Mouse (Mus musculus): Measurements from ENCODE around the gene Ptprr. TPM values are rescaled to one million over a fixed set of nuclear protein-coding genes. Genes with fewer than 3 reads are reported as not detected.

The Ptprr gene
- polyA plus RNA-seq, 1 experiment from 2014 or later = 0.47 TPM

DNA sequence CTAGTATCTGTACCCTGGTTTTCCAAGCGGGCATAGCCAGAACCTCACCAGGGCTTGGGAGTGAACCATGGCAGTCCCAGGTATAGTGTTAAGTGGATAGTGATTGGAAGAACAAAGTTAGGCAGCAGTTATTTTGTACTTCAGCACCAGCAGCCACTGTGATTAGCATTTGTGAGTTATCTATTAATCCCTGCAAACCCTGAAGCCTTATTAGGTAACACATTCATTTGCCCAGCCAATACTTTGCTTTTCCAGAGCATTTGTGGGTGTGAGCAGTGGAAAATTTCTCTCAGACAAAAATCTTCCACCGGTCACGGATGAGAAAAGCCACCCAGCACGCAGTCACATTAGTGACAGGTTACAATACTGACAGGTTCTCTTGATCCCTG, 249.4 kb downstream of the Ptprr start:
- H3K9me3 ChIP-seq = no peaks in the 10 kb centered on the region
- peak overlapping the region; percentile 20; the same call in 1 of the 2 replicates for H3K4me2 ChIP-seq
- no peak for ATAC-seq (ENCODE audit: extremely low read depth, insufficient number of reproducible peaks, low FRiP score, low TSS enrichment)
- H3K27me3 ChIP-seq (replicated peaks) = no peaks in the 10 kb centered on the region
- H3K9ac ChIP-seq = no peak overlapping the region
- H3K4me1 ChIP-seq = peaks cover 52% of the 10 kb centered on the region
- no peaks in the 10 kb centered on the region for H3K36me3 ChIP-seq
- H3K4me3 ChIP-seq = no peak overlapping the region
- peak overlapping the region; percentile 79 for H3K27ac ChIP-seq (replicated peaks)
- 19% methylated on average over 4 of the region's 4 CpGs for WGBS

DNA sequence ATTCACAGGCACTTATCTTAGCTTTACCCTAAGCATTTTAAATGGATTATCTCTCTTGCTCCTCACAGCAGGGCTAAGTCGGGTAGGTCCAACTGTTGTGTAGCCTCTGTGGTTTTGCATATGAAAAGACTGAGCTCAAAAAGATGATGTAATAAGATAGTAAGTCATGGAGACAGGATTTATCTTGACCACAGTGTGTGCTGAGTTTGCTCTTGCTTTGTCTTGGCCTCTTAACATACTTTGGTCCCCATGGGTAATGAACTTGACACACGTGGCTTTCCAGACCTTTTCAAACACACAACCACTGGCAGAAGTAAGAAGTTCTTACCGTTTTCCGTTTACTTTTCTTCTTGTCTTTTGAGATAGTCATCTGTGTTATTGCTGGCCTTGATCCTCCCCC, 250.3 kb downstream of the Ptprr start:
- no peaks in the 10 kb centered on the region for H3K36me3 ChIP-seq
- no peak for ATAC-seq (ENCODE audit: extremely low read depth, insufficient number of reproducible peaks, low FRiP score, low TSS enrichment)
- no peak overlapping the region for H3K27ac ChIP-seq (replicated peaks)
- 61% methylated on average over 4 of the region's 4 CpGs for WGBS
- no peak overlapping the region for H3K4me2 ChIP-seq
- H3K4me1 ChIP-seq = peaks cover 52% of the 10 kb centered on the region
- no peaks in the 10 kb centered on the region for H3K9me3 ChIP-seq
- no peak overlapping the region for H3K4me3 ChIP-seq
- H3K9ac ChIP-seq = no peak overlapping the region
- H3K27me3 ChIP-seq (replicated peaks) = no peaks in the 10 kb centered on the region

DNA sequence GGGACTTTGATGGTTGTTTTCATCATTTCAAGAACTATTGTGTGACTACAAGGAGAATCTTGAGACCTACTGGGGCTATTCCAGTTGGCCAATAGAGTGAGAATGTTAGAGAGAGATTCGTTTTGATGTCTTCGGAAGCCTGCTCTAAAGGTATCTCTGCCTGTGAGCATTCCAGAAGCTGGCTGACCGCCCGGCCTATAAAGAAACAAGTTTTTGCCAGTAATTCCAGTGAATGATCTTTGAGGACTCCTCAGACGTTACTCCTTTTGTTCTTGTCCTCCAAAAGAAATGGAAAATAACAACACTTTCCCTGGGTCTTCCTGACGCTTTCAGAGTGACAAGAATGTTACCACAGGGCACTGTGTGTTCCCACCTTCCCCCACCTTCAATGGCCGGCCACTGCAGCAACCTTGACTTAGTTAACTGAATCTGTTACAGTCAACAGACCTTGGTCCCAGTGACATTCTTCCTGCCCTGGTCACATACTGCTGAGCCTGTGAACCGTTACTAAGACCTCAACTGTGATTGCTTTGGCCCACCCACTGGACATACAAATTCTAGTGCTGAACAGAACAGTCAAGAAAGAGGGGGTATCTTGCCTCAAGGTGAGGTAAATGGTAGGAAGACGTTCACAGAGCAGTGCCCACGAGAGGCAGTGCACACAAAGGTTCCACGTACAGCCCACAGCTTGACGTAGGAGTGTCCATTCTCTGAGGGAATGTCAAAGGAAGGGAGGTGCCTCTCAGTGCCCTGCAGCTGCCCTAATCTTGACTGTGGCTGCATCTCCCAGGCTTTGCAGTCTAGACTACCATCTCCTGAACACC, 252.8 kb downstream of the Ptprr start:
- WGBS = 59% methylated on average over 12 of the region's 12 CpGs
- ATAC-seq (ENCODE audit: extremely low read depth, insufficient number of reproducible peaks, low FRiP score, low TSS enrichment) = no peak
- H3K9ac ChIP-seq = no peak overlapping the region

DNA sequence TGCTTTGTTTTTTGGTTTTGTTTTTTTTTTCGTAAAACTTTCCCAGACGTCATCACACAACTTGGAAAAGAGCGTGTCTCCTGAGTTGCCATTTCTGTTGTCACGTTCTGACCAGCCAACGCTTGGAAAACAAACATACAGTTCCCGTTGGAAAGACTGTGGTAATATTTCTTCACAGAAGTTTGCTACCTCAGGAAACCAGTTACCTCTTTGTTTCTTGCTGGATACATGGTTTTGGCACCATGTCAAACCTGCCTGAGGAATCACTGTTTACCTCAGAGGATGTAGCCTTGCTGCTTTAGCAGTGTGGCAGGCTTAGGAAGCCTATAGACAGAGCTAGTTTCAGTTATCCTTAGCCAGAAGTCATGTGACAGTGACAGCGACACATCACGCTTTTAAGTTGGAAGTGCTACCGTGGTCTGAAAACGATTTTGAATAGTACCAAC, 253.5 kb downstream of the Ptprr start:
- Histone ChIP-seq H3K4me2 (no peak overlapping the region), H3K4me3 (no peak overlapping the region), H3K36me3 (no peaks in the 10 kb centered on the region), H3K9me3 (no peaks in the 10 kb centered on the region), H3K27ac (replicated peaks) (peak overlapping the region; percentile 48), H3K9ac (no peak overlapping the region), H3K4me1 (peaks cover 46% of the 10 kb centered on the region), H3K27me3 (replicated peaks) (no peaks in the 10 kb centered on the region)
- no peak for ATAC-seq (ENCODE audit: extremely low read depth, insufficient number of reproducible peaks, low FRiP score, low TSS enrichment)
- 70% methylated on average over 10 of the region's 10 CpGs for WGBS

More for the DNA sequence above, 252.8 kb downstream of the Ptprr start:
- no peaks in the 10 kb centered on the region for H3K9me3 ChIP-seq
- H3K4me2 ChIP-seq = no peak overlapping the region
- H3K36me3 ChIP-seq = no peaks in the 10 kb centered on the region
- no peaks in the 10 kb centered on the region for H3K27me3 ChIP-seq (replicated peaks)
- H3K4me1 ChIP-seq = peaks cover 49% of the 10 kb centered on the region
- peak overlapping the region; percentile 48 for H3K27ac ChIP-seq (replicated peaks)
- H3K4me3 ChIP-seq = no peak overlapping the region

DNA sequence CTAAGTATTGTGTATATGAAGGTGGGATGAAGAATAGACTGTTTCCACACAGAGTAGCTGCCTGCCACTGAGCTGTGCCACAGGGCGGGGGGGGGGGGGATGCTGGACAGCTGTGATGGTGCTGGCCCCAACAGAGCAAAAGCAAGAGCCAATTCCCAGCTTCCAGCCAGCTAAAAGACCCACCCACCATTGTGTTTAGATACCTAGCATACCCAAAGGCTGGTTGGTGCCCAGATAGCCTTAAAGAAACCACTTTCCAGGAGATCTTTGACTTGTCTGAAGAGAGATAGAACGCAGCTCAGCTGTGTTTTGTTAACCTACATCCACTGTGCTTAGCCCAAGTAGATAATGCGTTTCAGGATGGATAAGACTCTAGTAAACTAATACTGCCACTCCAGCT, 254.1 kb downstream of the Ptprr start:
- WGBS = 46% methylated on average over 3 of the region's 3 CpGs
- Histone ChIP-seq H3K4me2 (no peak overlapping the region), H3K27ac (replicated peaks) (0 out of 2 replicates have a peak overlapping the region, but pooled peaks have one; percentile 48), H3K27me3 (replicated peaks) (no peaks in the 10 kb centered on the region), H3K4me3 (no peak overlapping the region), H3K36me3 (no peaks in the 10 kb centered on the region), H3K9me3 (no peaks in the 10 kb centered on the region), H3K4me1 (peaks cover 40% of the 10 kb centered on the region), H3K9ac (no peak overlapping the region)
- ATAC-seq (ENCODE audit: extremely low read depth, insufficient number of reproducible peaks, low FRiP score, low TSS enrichment) = no peak

DNA sequence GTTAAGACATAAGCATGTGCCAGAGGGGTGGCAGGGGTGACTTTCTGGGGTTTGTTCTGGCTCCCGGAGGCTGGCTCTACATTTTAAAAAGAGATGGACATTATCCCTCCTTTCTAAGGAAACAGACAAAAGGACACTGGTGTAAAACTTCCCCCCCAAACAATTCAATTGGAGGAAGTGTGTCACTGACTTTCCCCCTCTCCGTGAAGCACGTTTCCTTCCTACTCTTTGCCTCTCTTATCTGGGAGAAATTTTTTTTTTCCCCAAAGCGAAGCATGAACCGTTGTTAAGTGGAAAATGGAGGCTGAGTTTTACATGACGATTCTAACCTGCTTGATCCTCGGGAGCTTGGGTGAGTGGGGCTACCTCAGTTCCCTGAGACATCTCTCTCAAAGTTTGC, 257.3 kb downstream of the Ptprr start, which contains the start of gene Ptprb:
Gene Ptprb (plus strand): TSS at position 244 of the 400 bp plus-strand sequence.
- peak within 1 kb of the TSS; percentile 48 for H3K4me3 ChIP-seq
- peak within 1 kb of the TSS; percentile 65 for H3K9ac ChIP-seq
- WGBS = 42% methylated on average over 7 of the region's 7 CpGs
- H3K4me1 ChIP-seq = peaks cover 19% of the 10 kb centered on the region
- H3K4me2 ChIP-seq = peak within 1 kb of the TSS; percentile 54
- ATAC-seq (ENCODE audit: extremely low read depth, insufficient number of reproducible peaks, low FRiP score, low TSS enrichment) = no peak
- no peaks in the 10 kb centered on the region for H3K36me3 ChIP-seq
- no peaks in the 10 kb centered on the region for H3K9me3 ChIP-seq
- H3K27ac ChIP-seq (replicated peaks) = peak within 1 kb of the TSS; percentile 78
- H3K27me3 ChIP-seq (replicated peaks) = no peaks in the 10 kb centered on the region

DNA sequence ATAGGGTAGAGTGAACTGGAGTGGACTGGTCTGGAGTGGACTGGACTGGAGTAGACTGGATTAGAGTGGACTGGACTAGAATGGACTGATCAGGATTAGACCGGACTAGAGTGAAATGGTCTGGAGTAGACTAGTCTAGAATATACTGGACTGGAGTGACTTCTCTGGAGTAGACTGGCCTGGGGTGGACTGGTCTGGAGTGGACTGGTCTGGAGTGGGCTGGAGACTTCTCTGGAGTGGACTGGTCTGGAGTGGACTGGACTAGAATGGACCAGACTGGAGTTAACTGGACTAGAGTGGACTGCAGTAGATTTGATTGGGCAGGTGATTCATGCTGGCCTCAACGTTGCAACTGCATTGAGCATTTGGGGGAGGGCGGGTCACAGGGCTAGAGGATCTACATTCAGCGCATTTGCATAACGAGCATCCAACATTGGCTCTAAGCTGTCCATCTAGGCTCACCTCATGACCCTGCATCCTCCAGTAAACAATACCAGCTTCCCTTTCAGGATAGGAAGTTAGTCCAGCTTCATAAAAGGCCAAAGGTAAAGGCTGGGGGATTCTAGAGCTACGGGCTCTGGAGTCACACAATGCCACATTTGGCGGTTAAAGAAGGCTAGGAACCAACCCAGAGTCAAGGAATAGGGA, 268.8 kb downstream of the Ptprr start:
- no peak for ATAC-seq (ENCODE audit: extremely low read depth, insufficient number of reproducible peaks, low FRiP score, low TSS enrichment)
- Histone ChIP-seq H3K36me3 (peaks cover 6% of the 10 kb centered on the region; the same call in 1 of the 2 replicates), H3K9ac (no peak overlapping the region), H3K27ac (replicated peaks) (no peak overlapping the region), H3K4me1 (peaks cover 14% of the 10 kb centered on the region), H3K9me3 (no peaks in the 10 kb centered on the region), H3K27me3 (replicated peaks) (no peaks in the 10 kb centered on the region), H3K4me3 (no peak overlapping the region), H3K4me2 (no peak overlapping the region)
- WGBS = 76% methylated on average over 7 of the region's 7 CpGs

DNA sequence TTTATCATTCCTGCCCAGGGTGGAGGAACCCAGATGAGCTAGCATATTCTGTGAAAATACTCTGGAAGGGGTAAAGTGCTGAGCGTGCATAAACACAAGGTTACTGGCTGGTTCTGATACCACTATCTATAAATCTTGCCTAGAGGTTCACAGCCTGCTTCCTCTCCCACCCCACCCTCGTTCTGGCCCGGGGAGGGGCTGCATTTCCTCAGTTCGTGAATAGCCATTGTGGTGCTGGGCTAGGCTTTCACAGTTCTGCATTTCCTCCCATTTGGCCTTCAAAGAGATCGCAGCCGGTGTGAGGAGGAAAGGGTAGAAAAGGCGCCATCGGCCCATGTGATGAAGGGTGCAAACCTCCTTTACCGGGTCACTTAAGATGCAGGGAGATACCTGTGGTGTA, 270.1 kb downstream of the Ptprr start:
- H3K4me1 ChIP-seq = peaks cover 25% of the 10 kb centered on the region
- no peak overlapping the region for H3K27ac ChIP-seq (replicated peaks)
- H3K9me3 ChIP-seq = no peaks in the 10 kb centered on the region
- WGBS = 25% methylated on average over 9 of the region's 9 CpGs
- ATAC-seq (ENCODE audit: extremely low read depth, insufficient number of reproducible peaks, low FRiP score, low TSS enrichment) = no peak
- peaks cover 6% of the 10 kb centered on the region; the same call in 1 of the 2 replicates for H3K36me3 ChIP-seq
- H3K27me3 ChIP-seq (replicated peaks) = no peaks in the 10 kb centered on the region
- no peak overlapping the region for H3K9ac ChIP-seq
- H3K4me2 ChIP-seq = no peak overlapping the region
- no peak overlapping the region for H3K4me3 ChIP-seq

DNA sequence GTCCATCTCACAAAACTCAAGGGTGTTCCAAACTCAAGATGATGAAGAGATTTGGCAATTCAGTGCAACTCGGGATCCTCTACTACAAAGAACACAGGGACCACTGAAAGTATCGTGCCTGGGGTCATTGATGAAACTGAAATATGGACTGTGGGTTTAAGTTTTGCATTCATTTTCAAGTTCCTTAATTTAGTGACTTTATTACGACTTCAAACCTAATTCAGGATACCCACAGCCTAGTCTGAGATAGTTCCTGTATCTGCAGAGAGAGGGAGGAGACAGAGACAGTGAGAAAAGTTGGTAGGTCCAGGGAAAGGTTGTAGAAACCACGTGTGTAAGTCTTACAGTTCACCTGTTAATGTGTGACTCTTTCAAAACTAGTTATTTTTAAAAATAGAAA, 272.5 kb downstream of the Ptprr start:
- Histone ChIP-seq H3K4me2 (no peak overlapping the region), H3K4me3 (no peak overlapping the region), H3K27ac (replicated peaks) (no peak overlapping the region), H3K27me3 (replicated peaks) (no peaks in the 10 kb centered on the region), H3K4me1 (peaks cover 28% of the 10 kb centered on the region), H3K36me3 (no peaks in the 10 kb centered on the region), H3K9me3 (no peaks in the 10 kb centered on the region), H3K9ac (no peak overlapping the region)
- no peak for ATAC-seq (ENCODE audit: extremely low read depth, insufficient number of reproducible peaks, low FRiP score, low TSS enrichment)
- 66% methylated on average over 4 of the region's 4 CpGs for WGBS

DNA sequence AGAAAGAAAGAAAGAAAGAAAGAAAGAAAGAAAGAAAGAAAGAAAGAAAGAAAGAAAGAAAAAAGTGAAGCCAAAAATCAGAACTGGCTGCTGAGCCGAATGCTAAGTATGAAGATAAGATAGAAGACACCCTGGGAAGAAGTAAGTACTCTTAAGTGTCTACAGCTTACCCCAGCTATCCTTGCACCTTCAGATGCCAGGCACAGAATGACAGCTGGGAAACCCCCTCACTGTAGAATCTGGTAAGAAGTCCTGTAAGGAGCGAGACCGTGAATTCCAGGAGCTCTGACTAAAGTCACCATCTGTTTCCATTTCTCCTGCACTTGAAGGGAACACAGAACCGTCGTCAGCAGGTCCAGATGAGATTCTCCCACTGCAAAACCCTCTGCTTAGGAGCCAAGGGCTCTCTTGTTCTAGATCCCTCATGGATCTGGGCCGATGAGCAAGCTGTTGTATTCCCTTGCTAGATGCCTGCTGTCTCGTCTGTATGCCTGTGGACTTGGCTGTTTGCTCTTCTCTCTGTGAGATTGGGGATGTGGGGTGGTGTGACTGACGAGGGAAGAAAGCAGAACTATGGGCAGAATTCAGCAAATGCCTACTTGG, 273.2 kb downstream of the Ptprr start:
- ATAC-seq (ENCODE audit: extremely low read depth, insufficient number of reproducible peaks, low FRiP score, low TSS enrichment) = no peak
- no peak overlapping the region for H3K4me3 ChIP-seq

DNA sequence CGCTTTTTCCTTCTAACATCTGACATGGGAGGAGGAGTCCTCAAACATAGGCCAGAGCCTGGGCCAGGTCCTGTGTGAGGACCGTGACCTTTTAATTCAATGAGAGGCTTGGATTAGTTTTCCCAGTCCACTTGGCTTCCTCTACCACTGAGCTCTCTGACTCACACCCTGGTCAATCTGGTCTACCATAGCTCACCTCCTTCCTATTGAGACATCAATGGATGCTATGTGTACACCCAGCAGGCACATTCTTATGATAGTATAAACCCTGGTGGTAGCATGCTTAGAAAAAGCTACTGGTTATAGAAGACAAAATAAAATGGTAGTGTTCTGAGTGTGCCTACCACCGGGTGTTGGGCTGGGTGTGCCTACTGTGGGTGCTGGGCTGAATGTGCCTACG, 278.4 kb downstream of the Ptprr start:
- Histone ChIP-seq H3K4me1 (peaks cover 43% of the 10 kb centered on the region), H3K4me2 (no peak overlapping the region), H3K36me3 (no peaks in the 10 kb centered on the region), H3K27me3 (replicated peaks) (peaks cover 11% of the 10 kb centered on the region), H3K27ac (replicated peaks) (no peak overlapping the region), H3K9ac (no peak overlapping the region), H3K9me3 (no peaks in the 10 kb centered on the region), H3K4me3 (no peak overlapping the region)
- 70% methylated on average over 4 of the region's 4 CpGs for WGBS
- no peak for ATAC-seq (ENCODE audit: extremely low read depth, insufficient number of reproducible peaks, low FRiP score, low TSS enrichment)

More for the DNA sequence above, 273.2 kb downstream of the Ptprr start:
- H3K27me3 ChIP-seq (replicated peaks) = no peaks in the 10 kb centered on the region
- no peaks in the 10 kb centered on the region for H3K9me3 ChIP-seq
- no peak overlapping the region for H3K4me2 ChIP-seq
- H3K4me1 ChIP-seq = peaks cover 28% of the 10 kb centered on the region
- 32% methylated on average over 8 of the region's 8 CpGs for WGBS
- H3K27ac ChIP-seq (replicated peaks) = no peak overlapping the region
- H3K9ac ChIP-seq = no peak overlapping the region
- no peaks in the 10 kb centered on the region for H3K36me3 ChIP-seq

All from heart, embryonic 13.5 days (tissue).